Mouse (Mus musculus): ENCODE data around the gene Def6.

Gene Def6

GRCm38 (mm10) chr17:28237362-28237761 is 29.8 kb downstream of the Def6 start:
- DNase-seq (ENCODE audit: extremely low read depth, insufficient read length, low spot score): no peak

- DNase-seq (ENCODE audit: extremely low read depth, insufficient read length, low spot score): no peak
Measured at GRCm38 (mm10) chr17:28237874-28238273, 30.3 kb downstream of the Def6 start.

- no peak for DNase-seq (ENCODE audit: extremely low read depth, insufficient read length, low spot score)
Measured at GRCm38 (mm10) chr17:28240846-28241245, 33.3 kb downstream of the Def6 start.

- DNase-seq (ENCODE audit: extremely low read depth, insufficient read length, low spot score): no peak
Measured at GRCm38 (mm10) chr17:28242296-28242695, 34.7 kb downstream of the Def6 start.

- DNase-seq (ENCODE audit: extremely low read depth, insufficient read length, low spot score): no peak
Measured at GRCm38 (mm10) chr17:28244214-28244613, 36.6 kb downstream of the Def6 start.

- no peak for DNase-seq (ENCODE audit: extremely low read depth, insufficient read length, low spot score)
Measured at GRCm38 (mm10) chr17:28244714-28245113, 37.1 kb downstream of the Def6 start.

- DNase-seq (ENCODE audit: extremely low read depth, insufficient read length, low spot score): no peak
Measured at GRCm38 (mm10) chr17:28246640-28247039, 39.1 kb downstream of the Def6 start.

GRCm38 (mm10) chr17:28247613-28248012 is 40.0 kb downstream of the Def6 start:
- no peak for DNase-seq (ENCODE audit: extremely low read depth, insufficient read length, low spot score)

GRCm38 (mm10) chr17:28249062-28249461 is 41.5 kb downstream of the Def6 start:
- no peak for DNase-seq (ENCODE audit: extremely low read depth, insufficient read length, low spot score)

- no peak for DNase-seq (ENCODE audit: extremely low read depth, insufficient read length, low spot score)
Measured at GRCm38 (mm10) chr17:28251579-28252280, 44.2 kb downstream of the Def6 start.

GRCm38 (mm10) chr17:28252281-28252648 is 44.7 kb downstream of the Def6 start:
- no peak for DNase-seq (ENCODE audit: extremely low read depth, insufficient read length, low spot score)

- DNase-seq (ENCODE audit: extremely low read depth, insufficient read length, low spot score): no peak
Measured at GRCm38 (mm10) chr17:28253216-28253615, 45.6 kb downstream of the Def6 start.

GRCm38 (mm10) chr17:28254804-28255203 is 47.2 kb downstream of the Def6 start:
- DNase-seq (ENCODE audit: extremely low read depth, insufficient read length, low spot score): no peak

- DNase-seq (ENCODE audit: extremely low read depth, insufficient read length, low spot score): no peak
Measured at GRCm38 (mm10) chr17:28255651-28256050, 48.1 kb downstream of the Def6 start.

GRCm38 (mm10) chr17:28256651-28257328 is 49.2 kb downstream of the Def6 start:
- peak; percentile 90 for DNase-seq (ENCODE audit: extremely low read depth, insufficient read length, low spot score)

- no peak for DNase-seq (ENCODE audit: extremely low read depth, insufficient read length, low spot score)
Measured at GRCm38 (mm10) chr17:28258325-28258724, 50.7 kb downstream of the Def6 start.

GRCm38 (mm10) chr17:28259890-28260542 is 52.4 kb downstream of the Def6 start:
- peak; percentile 91 for DNase-seq (ENCODE audit: extremely low read depth, insufficient read length, low spot score)

- DNase-seq (ENCODE audit: extremely low read depth, insufficient read length, low spot score): no peak
Measured at GRCm38 (mm10) chr17:28260543-28260909, 52.9 kb downstream of the Def6 start.

- DNase-seq (ENCODE audit: extremely low read depth, insufficient read length, low spot score): no peak
Measured at GRCm38 (mm10) chr17:28261795-28262194, 54.2 kb downstream of the Def6 start.

GRCm38 (mm10) chr17:28263181-28263894 is 55.8 kb downstream of the Def6 start:
- DNase-seq (ENCODE audit: extremely low read depth, insufficient read length, low spot score): no peak

GRCm38 (mm10) chr17:28267251-28267650 is 59.7 kb downstream of the Def6 start:
- no peak for DNase-seq (ENCODE audit: extremely low read depth, insufficient read length, low spot score)
